In the genomic region with DNA sequence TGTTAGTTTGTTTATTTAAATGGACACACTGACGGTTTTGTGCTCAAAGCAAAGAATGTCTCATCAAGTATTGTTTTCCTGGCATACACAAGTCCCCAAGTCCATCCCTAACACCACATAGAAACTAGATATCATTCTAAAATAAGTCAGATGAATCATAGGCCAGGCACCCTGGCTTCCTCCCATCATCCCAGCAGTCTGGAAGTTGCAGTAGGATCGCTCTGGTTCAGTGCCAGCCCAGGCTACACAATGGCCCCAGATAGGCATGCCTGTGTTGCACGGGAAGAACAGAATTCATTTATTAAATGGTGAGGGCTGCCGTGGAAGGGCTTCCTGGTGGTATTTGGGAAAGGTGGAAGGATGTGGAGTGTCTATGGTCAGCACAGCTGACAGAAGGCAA, we compare ENCODE assay signal across 18 mouse cellular contexts. TPM values are rescaled to one million over a fixed set of nuclear protein-coding genes. Genes with fewer than 3 reads are reported as not detected.
DNase-seq lines count a peak whose midpoint lies in the region; ATAC-seq and TF ChIP-seq lines count a peak whose summit lies in the region.
"Had no signal": no experiment of that assay in that cellular context is flagged by ENCODE, and none has a peak within 500 bp of the region (broad histone marks: within the 10 kb centered on the region; RNA-seq: fewer than 3 reads in every experiment).

No protein-coding gene starts in this region.

- TF ChIP-seq CTCF in lung, adult 2 months (IDR thresholded peaks at IDR 0.05; ENCODE audit: insufficient read depth, low read length): no peak

- 35% methylated on average over 4 of the region's 4 CpGs for whole genome bisulfite sequencing in lung, adult 2 months
- whole genome bisulfite sequencing in midbrain, embryonic 15.5 days: 67% methylated on average over 4 of the region's 4 CpGs
- 69% methylated on average over 4 of the region's 4 CpGs for WGBS in forebrain, embryonic 12.5 days

- H3K9ac ChIP-seq in midbrain, embryonic 15.5 days: no peak overlapping the region
- H3K9ac ChIP-seq in forebrain, embryonic 12.5 days: no peak overlapping the region
- H3K9ac ChIP-seq: embryonic facial prominence, embryonic 12.5 days; hindbrain, embryonic 15.5 days had no signal

- H3K9me3 ChIP-seq in midbrain, embryonic 15.5 days: no peaks in the 10 kb centered on the region
- no peaks in the 10 kb centered on the region for H3K9me3 ChIP-seq in forebrain, embryonic 12.5 days
- H3K9me3 ChIP-seq: embryonic facial prominence, embryonic 12.5 days; hindbrain, embryonic 15.5 days had no signal

- intact Hi-C loops in heart, postnatal 25 days (cut with DNase I): no loop called here

- H3K4me1 ChIP-seq in lung, adult 2 months (ENCODE audit: control insufficient read depth, insufficient read depth, low read length): no peaks in the 10 kb centered on the region
- peaks cover 17% of the 10 kb centered on the region for H3K4me1 ChIP-seq in midbrain, embryonic 15.5 days
- peaks cover 10% of the 10 kb centered on the region for H3K4me1 ChIP-seq in forebrain, embryonic 12.5 days
- H3K4me1 ChIP-seq: embryonic facial prominence, embryonic 12.5 days had no signal

- no peak overlapping the region for H3K27ac ChIP-seq in midbrain, embryonic 15.5 days
- H3K27ac ChIP-seq in forebrain, embryonic 12.5 days: no peak overlapping the region
- H3K27ac ChIP-seq: embryonic facial prominence, embryonic 12.5 days; hindbrain, embryonic 15.5 days had no signal

- no peak overlapping the region for H3K4me2 ChIP-seq in midbrain, embryonic 15.5 days
- H3K4me2 ChIP-seq in forebrain, embryonic 12.5 days: no peak overlapping the region
- H3K4me2 ChIP-seq: embryonic facial prominence, embryonic 12.5 days; hindbrain, embryonic 15.5 days; liver, embryonic 11.5 days; midbrain, embryonic 11.5 days had no signal

- no peak for ATAC-seq in midbrain, embryonic 15.5 days (replicated peaks)
- ATAC-seq in forebrain, embryonic 12.5 days (ENCODE audit: low FRiP score): no peak
- ATAC-seq: intestine, postnatal 0 days had no signal

- no peak overlapping the region for H3K4me3 ChIP-seq in lung, adult 2 months (replicated peaks; ENCODE audit: extremely low read depth, low read depth, low read length)
- no peak overlapping the region for H3K4me3 ChIP-seq in midbrain, embryonic 15.5 days
- no peak overlapping the region for H3K4me3 ChIP-seq in forebrain, embryonic 12.5 days (replicated peaks)
- H3K4me3 ChIP-seq: embryonic facial prominence, embryonic 12.5 days; hindbrain, embryonic 15.5 days had no signal

- no peaks in the 10 kb centered on the region for H3K27me3 ChIP-seq in midbrain, embryonic 15.5 days (replicated peaks)
- peaks cover 16% of the 10 kb centered on the region; the same call in 1 of the 2 replicates for H3K27me3 ChIP-seq in forebrain, embryonic 12.5 days
- H3K27me3 ChIP-seq: embryonic facial prominence, embryonic 12.5 days; hindbrain, embryonic 15.5 days had no signal

- no peaks in the 10 kb centered on the region for H3K36me3 ChIP-seq in midbrain, embryonic 15.5 days (replicated peaks)
- H3K36me3 ChIP-seq in forebrain, embryonic 12.5 days (replicated peaks): no peaks in the 10 kb centered on the region
- H3K36me3 ChIP-seq: embryonic facial prominence, embryonic 12.5 days; hindbrain, embryonic 15.5 days had no signal

- DNase-seq in adrenal gland, postnatal 25 days: peak; percentile 12
- no peak for DNase-seq in adrenal gland, adult (ENCODE audit: inconsistent age in 2 of 2, low spot score in 1 of 2)
- DNase-seq in heart, adult 11 months: peak; percentile 93
- no peak for DNase-seq in heart, postnatal 25 days (ENCODE audit: low spot score)
- DNase-seq in lung, postnatal 10 days: peak; percentile 33
- no peak for DNase-seq in lung, adult 2 months
- DNase-seq: B cell, adult 2 months; gastrocnemius, postnatal 10 days; left cerebral cortex, postnatal 4 days; right cerebral cortex, adult 18-20 months; thymus, postnatal 14 days had no signal

- no peak for TF ChIP-seq POLR2A in lung, adult 2 months (IDR thresholded peaks at IDR 0.05; ENCODE audit: borderline replicate concordance, extremely low read depth, low read depth, low read length)

RNA-seq across cellular contexts. Expression of gene Rapgef1, which starts 31.5 kb away (rescaled TPM):
- total RNA-seq in adrenal gland, postnatal 25 days (2021): 47.5 and 49.5 TPM in 2 replicates
- total RNA-seq in heart, postnatal 25 days (2021): 10 to 100 TPM; 85.1 to 94.1 TPM
- 52.4 and 65.2 TPM in 2 replicates for polyA plus RNA-seq in lung, adult 2 months (2012; rRNA removed)
- 24.2 and 25.6 TPM in 2 replicates for polyA plus RNA-seq in midbrain, embryonic 15.5 days (2015; fragmentation: Nextera tagmentation; extraction: Ambion mirVana)
- polyA plus RNA-seq in forebrain, embryonic 12.5 days (2016; fragmentation: Nextera tagmentation; extraction: Ambion mirVana): 22.3 and 24.0 TPM in 2 replicates

Comparison
In these comparisons a context has a peak if more than half of its experiments do, and no peak if none do; other contexts are left out.
1. DNase-seq: peak in adrenal gland, postnatal 25 days (single experiment), heart, adult 11 months (single experiment) and lung, postnatal 10 days (single experiment); none in adrenal gland, adult (0 of 2), heart, postnatal 25 days (single experiment) and lung, adult 2 months (single experiment).